Mouse (Mus musculus): ENCODE measurements at regions not wholly inside any gene's neighbourhood (a gene's known extent, or its start where the extent isn't known, plus 50 kb on each side); places are given as distances from the start of the nearest gene placed in this dataset.

DNA sequence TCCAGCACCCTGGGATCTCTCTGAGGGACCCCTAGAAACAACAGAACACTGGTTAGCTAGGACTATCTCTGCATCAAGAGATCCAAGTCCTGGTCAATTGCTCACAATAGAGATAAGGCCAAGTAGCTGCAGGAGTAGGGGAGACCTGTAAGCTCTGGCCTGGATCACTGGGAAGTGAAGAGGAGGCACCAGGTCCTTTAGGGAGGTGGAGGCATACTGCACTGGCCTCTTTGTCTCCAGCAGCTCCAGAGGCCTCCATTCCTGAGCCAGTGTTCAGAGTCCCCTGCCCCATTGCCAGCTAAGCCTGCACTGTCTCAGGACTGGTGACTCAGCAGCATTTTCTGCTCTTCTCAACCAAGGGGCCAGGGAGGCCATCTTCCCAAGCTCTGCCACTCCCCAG is 262.3 kb upstream of the Gm4791 start:
- Histone ChIP-seq H3K27ac (ENCODE audit: low read length) (no peak overlapping the region), H3K4me2 (ENCODE audit: low read depth, low read length) (no peak overlapping the region), H3K4me1 (ENCODE audit: control insufficient read depth, insufficient read depth, low read length) (no peaks in the 10 kb centered on the region), H3K4me3 (ENCODE audit: low read length) (no peak overlapping the region), H3K36me3 (ENCODE audit: control insufficient read depth, insufficient read depth) (no peaks in the 10 kb centered on the region), H3K9me3 (replicated peaks; ENCODE audit: control insufficient read depth, low read length) (no peaks in the 10 kb centered on the region), H3K27me3 (ENCODE audit: control insufficient read depth, insufficient read depth, low read length) (peaks cover 4% of the 10 kb centered on the region; the same call in 1 of the 2 replicates), H3K9ac (ENCODE audit: low read length) (no peak overlapping the region)
- no peak; the same call in 1 of the 2 replicates for ATAC-seq (replicated peaks; ENCODE audit: extremely low read depth, insufficient read depth, low FRiP score)

DNA sequence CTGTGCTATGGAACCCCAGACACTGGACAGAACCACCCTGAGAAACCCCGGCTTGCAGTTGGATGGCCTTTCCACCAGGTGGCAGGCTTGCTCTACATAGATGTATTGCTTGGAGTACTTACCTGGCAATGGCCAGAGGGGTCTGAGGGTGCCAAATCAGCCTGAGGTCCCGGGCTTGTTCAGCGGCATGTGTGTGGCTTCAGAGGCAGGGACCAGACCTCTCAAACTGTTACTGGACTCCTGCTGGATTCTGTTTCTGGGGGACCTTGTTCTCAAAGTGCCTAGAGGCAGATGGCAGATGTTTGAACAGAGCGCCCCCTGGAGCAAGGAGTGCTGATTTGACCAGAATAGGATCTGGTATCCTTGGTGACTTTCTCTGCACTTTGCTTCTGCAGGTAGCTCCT is 262.9 kb upstream of the Gm4791 start:
- no peak overlapping the region for H3K27ac ChIP-seq (ENCODE audit: low read length)
- no peak overlapping the region for H3K9ac ChIP-seq (ENCODE audit: low read length)
- H3K9me3 ChIP-seq (replicated peaks; ENCODE audit: control insufficient read depth, low read length): no peaks in the 10 kb centered on the region
- no peaks in the 10 kb centered on the region for H3K4me1 ChIP-seq (ENCODE audit: control insufficient read depth, insufficient read depth, low read length)
- H3K27me3 ChIP-seq (ENCODE audit: control insufficient read depth, insufficient read depth, low read length): peaks cover 4% of the 10 kb centered on the region; the same call in 1 of the 2 replicates
- ATAC-seq (replicated peaks; ENCODE audit: extremely low read depth, insufficient read depth, low FRiP score): peak; percentile 34; the same call in 1 of the 2 replicates
- no peak overlapping the region for H3K4me2 ChIP-seq (ENCODE audit: low read depth, low read length)
- no peak overlapping the region for H3K4me3 ChIP-seq (ENCODE audit: low read length)
- H3K36me3 ChIP-seq (ENCODE audit: control insufficient read depth, insufficient read depth): no peaks in the 10 kb centered on the region
- WGBS: 3% methylated on average over 4 of the region's 4 CpGs

GRCm38 (mm10) chr9:46728465-46728864 is 270.1 kb upstream of the Gm4791 start:
- Histone ChIP-seq H3K36me3 (ENCODE audit: control insufficient read depth, insufficient read depth) (no peaks in the 10 kb centered on the region), H3K4me1 (ENCODE audit: control insufficient read depth, insufficient read depth, low read length) (no peaks in the 10 kb centered on the region), H3K4me3 (ENCODE audit: low read length) (no peak overlapping the region), H3K27me3 (ENCODE audit: control insufficient read depth, insufficient read depth, low read length) (no peaks in the 10 kb centered on the region), H3K27ac (ENCODE audit: low read length) (no peak overlapping the region), H3K9me3 (replicated peaks; ENCODE audit: control insufficient read depth, low read length) (no peaks in the 10 kb centered on the region), H3K4me2 (ENCODE audit: low read depth, low read length) (no peak overlapping the region), H3K9ac (ENCODE audit: low read length) (no peak overlapping the region)
- 63% methylated on average over 5 of the region's 5 CpGs for WGBS
- no peak for ATAC-seq (replicated peaks; ENCODE audit: extremely low read depth, insufficient read depth, low FRiP score)

DNA sequence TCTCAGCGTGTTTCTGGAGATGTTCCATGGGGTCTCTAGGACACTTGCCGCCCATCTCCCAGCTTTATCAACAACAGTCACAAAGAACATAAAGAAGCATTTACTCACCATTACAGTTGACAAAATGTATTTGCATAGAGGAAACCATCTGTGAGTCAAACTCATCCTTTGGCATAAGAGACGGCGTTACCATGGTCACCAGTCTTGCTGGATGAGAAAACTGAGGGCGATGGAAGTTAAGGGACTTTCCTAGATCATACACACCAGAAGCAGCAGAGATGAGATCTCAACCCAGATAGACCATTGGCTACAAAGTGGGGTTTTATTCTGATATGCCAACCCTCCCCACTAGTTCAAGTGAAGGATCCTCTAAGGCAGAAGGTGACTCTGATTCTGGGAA is 274.3 kb upstream of the Gm4791 start:
- no peaks in the 10 kb centered on the region for H3K9me3 ChIP-seq (replicated peaks; ENCODE audit: control insufficient read depth, low read length)
- H3K4me3 ChIP-seq (ENCODE audit: low read length): no peak overlapping the region
- H3K27me3 ChIP-seq (ENCODE audit: control insufficient read depth, insufficient read depth, low read length): no peaks in the 10 kb centered on the region
- ATAC-seq (replicated peaks; ENCODE audit: extremely low read depth, insufficient read depth, low FRiP score): no peak
- H3K4me2 ChIP-seq (ENCODE audit: low read depth, low read length): no peak overlapping the region
- H3K9ac ChIP-seq (ENCODE audit: low read length): no peak overlapping the region
- no peaks in the 10 kb centered on the region for H3K4me1 ChIP-seq (ENCODE audit: control insufficient read depth, insufficient read depth, low read length)
- H3K27ac ChIP-seq (ENCODE audit: low read length): no peak overlapping the region
- no peaks in the 10 kb centered on the region for H3K36me3 ChIP-seq (ENCODE audit: control insufficient read depth, insufficient read depth)
- WGBS: 84% methylated on average over 5 of the region's 5 CpGs

GRCm38 (mm10) chr9:46713415-46713814 is 285.1 kb upstream of the Gm4791 start:
- no peak for ATAC-seq (replicated peaks; ENCODE audit: extremely low read depth, insufficient read depth, low FRiP score)
- no peak overlapping the region for H3K4me3 ChIP-seq (ENCODE audit: low read length)
- no peaks in the 10 kb centered on the region for H3K36me3 ChIP-seq (ENCODE audit: control insufficient read depth, insufficient read depth)
- H3K27ac ChIP-seq (ENCODE audit: low read length): no peak overlapping the region
- no peaks in the 10 kb centered on the region for H3K27me3 ChIP-seq (ENCODE audit: control insufficient read depth, insufficient read depth, low read length)
- no peaks in the 10 kb centered on the region for H3K9me3 ChIP-seq (replicated peaks; ENCODE audit: control insufficient read depth, low read length)
- 84% methylated on average over 10 of the region's 10 CpGs for WGBS
- no peak overlapping the region for H3K9ac ChIP-seq (ENCODE audit: low read length)
- no peak overlapping the region for H3K4me2 ChIP-seq (ENCODE audit: low read depth, low read length)
- H3K4me1 ChIP-seq (ENCODE audit: control insufficient read depth, insufficient read depth, low read length): no peaks in the 10 kb centered on the region

DNA sequence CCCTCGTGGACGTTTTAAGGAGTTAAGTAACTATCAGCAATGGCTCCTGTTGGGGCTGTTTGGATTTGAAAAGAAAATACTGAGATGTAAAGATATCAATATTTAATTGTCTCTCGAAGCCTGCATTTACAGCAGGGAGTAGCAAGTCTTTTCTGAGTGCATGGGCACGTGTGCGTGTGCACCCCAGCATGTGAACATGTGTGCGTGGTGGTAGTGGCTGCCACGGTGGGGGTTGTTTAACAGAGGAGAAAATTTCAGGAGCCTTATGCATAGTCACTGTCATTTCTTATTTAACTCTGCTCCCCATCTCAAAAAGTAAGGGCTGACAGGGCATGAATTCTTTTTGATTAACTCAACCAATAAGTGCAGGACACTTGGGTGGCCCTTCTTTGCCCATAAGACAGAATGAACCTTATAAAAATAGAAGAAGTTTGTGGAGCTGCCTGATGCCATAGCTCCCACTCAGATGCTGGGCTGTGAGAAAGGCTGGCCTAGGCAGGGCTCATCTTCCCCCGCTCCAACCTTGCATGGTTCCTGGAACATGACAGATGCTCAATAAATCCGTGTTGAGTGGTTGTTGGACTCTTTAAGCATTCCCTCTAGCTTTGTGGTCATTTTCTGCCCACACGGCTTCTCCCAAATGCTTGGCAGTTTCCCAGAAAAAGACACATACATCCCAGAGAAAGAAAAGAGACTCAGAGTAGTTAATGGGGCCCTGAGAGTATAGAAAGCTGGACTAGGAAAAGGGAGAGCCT is 294.2 kb upstream of the Gm4791 start:
- 66% methylated on average over 10 of the region's 10 CpGs for WGBS
- H3K4me1 ChIP-seq (ENCODE audit: control insufficient read depth, insufficient read depth, low read length): no peaks in the 10 kb centered on the region
- H3K27ac ChIP-seq (ENCODE audit: low read length): no peak overlapping the region
- no peak overlapping the region for H3K4me2 ChIP-seq (ENCODE audit: low read depth, low read length)
- ATAC-seq (replicated peaks; ENCODE audit: extremely low read depth, insufficient read depth, low FRiP score): no peak
- peaks cover 4% of the 10 kb centered on the region for H3K27me3 ChIP-seq (ENCODE audit: control insufficient read depth, insufficient read depth, low read length)
- H3K36me3 ChIP-seq (ENCODE audit: control insufficient read depth, insufficient read depth): no peaks in the 10 kb centered on the region
- H3K9ac ChIP-seq (ENCODE audit: low read length): no peak overlapping the region
- no peaks in the 10 kb centered on the region for H3K9me3 ChIP-seq (replicated peaks; ENCODE audit: control insufficient read depth, low read length)
- H3K4me3 ChIP-seq (ENCODE audit: low read length): no peak overlapping the region

- Histone ChIP-seq H3K27me3 (ENCODE audit: control insufficient read depth, insufficient read depth, low read length) (peaks cover 4% of the 10 kb centered on the region), H3K4me1 (ENCODE audit: control insufficient read depth, insufficient read depth, low read length) (no peaks in the 10 kb centered on the region), H3K4me3 (ENCODE audit: low read length) (no peak overlapping the region), H3K36me3 (ENCODE audit: control insufficient read depth, insufficient read depth) (no peaks in the 10 kb centered on the region), H3K9ac (ENCODE audit: low read length) (no peak overlapping the region), H3K4me2 (ENCODE audit: low read depth, low read length) (no peak overlapping the region), H3K27ac (ENCODE audit: low read length) (no peak overlapping the region), H3K9me3 (replicated peaks; ENCODE audit: control insufficient read depth, low read length) (no peaks in the 10 kb centered on the region)
- ATAC-seq (replicated peaks; ENCODE audit: extremely low read depth, insufficient read depth, low FRiP score): no peak
- 54% methylated on average over 8 of the region's 8 CpGs for WGBS
Measured at GRCm38 (mm10) chr9:46703674-46704073, 294.9 kb upstream of the Gm4791 start.

DNA sequence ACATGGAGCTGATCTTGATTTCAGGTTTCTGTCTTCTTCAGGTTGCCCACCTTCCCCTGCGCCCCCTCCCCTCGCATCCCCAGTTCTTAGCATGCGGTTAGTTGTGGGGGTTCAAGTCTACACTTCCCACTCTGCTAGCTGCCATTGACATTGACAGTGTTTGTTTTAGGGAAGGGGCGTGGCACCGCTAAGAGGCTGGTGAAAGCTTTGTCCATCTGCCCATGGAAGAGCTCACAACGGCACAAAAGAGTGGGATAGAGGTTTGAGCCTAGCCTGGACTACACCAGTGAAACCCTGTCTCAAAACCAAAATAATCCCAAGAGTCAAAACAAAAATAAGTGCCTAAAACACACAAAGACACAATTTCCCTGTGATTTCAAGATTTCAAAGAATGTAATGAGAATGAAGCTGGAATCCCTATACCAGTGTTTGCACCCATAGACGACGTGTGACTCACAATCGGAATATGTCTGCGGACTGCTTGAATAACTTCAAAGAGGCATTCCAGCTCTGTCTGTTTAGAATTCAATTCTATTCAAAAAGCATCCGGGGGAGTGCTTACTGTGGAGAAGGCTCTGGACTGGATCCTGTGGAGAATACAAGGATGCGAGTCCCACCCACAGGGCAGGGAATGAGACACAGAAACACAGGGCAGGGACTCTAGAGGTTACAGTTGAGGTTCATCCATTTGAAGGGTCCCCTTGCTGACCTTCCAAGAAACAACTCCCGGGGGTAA is 295.5 kb upstream of the Gm4791 start:
- WGBS: 62% methylated on average over 13 of the region's 13 CpGs
- no peak for ATAC-seq (replicated peaks; ENCODE audit: extremely low read depth, insufficient read depth, low FRiP score)
- no peak overlapping the region for H3K4me3 ChIP-seq (ENCODE audit: low read length)
- no peak overlapping the region for H3K27ac ChIP-seq (ENCODE audit: low read length)
- H3K9ac ChIP-seq (ENCODE audit: low read length): no peak overlapping the region
- H3K27me3 ChIP-seq (ENCODE audit: control insufficient read depth, insufficient read depth, low read length): peaks cover 4% of the 10 kb centered on the region
- no peak overlapping the region for H3K4me2 ChIP-seq (ENCODE audit: low read depth, low read length)
- H3K36me3 ChIP-seq (ENCODE audit: control insufficient read depth, insufficient read depth): no peaks in the 10 kb centered on the region
- no peaks in the 10 kb centered on the region for H3K4me1 ChIP-seq (ENCODE audit: control insufficient read depth, insufficient read depth, low read length)
- no peaks in the 10 kb centered on the region for H3K9me3 ChIP-seq (replicated peaks; ENCODE audit: control insufficient read depth, low read length)
